Mouse (Mus musculus) gastrocnemius, adult 8-10 months (tissue): ENCODE results near the gene Epha6. TPM values are rescaled to one million over a fixed set of nuclear protein-coding genes. Genes with fewer than 3 reads are reported as not detected.

ENCODE experiments used
- DNase-seq, 2 experiments: peaks; one replicate each; pipeline ENCODE4 v3.0.0; 2022; ENCODE audit warnings: low spot score in 2 of 2
- total RNA-seq, 4 experiments: library from RNA; stranded (reverse); gene quantifications; 2 replicates each; pipeline ENCODE4 v1.2.4; 2022

Epha6 gene
- total RNA-seq, 4 experiments from 2014 or later, result not detected

- no peak for DNase-seq
Measured at GRCm38 (mm10) chr16:60266367-60267351, 338.7 kb downstream of the Epha6 start.

GRCm38 (mm10) chr16:60264719-60265508 lies 340.4 kb downstream of the Epha6 start:
- DNase-seq, result no peak

GRCm38 (mm10) chr16:60258151-60258635 lies 347.1 kb downstream of the Epha6 start:
- DNase-seq, result no peak

- DNase-seq, result no peak
Measured at GRCm38 (mm10) chr16:60257623-60258022, 347.7 kb downstream of the Epha6 start.

- no peak for DNase-seq
Measured at GRCm38 (mm10) chr16:60257044-60257443, 348.3 kb downstream of the Epha6 start.

- DNase-seq, result no peak
Measured at GRCm38 (mm10) chr16:60239356-60240190, 365.8 kb downstream of the Epha6 start.

GRCm38 (mm10) chr16:60233985-60234766 lies 371.2 kb downstream of the Epha6 start:
- DNase-seq, result no peak

- DNase-seq, result no peak
Measured at GRCm38 (mm10) chr16:60232982-60233381, 372.3 kb downstream of the Epha6 start.

- no peak for DNase-seq
Measured at GRCm38 (mm10) chr16:60209151-60209550, 396.2 kb downstream of the Epha6 start.

- no peak for DNase-seq
Measured at GRCm38 (mm10) chr16:60175580-60175979, 429.8 kb downstream of the Epha6 start.

GRCm38 (mm10) chr16:60152439-60152838 lies 452.9 kb downstream of the Epha6 start:
- no peak for DNase-seq

- no peak for DNase-seq
Measured at GRCm38 (mm10) chr16:60144370-60144769, 461.0 kb downstream of the Epha6 start.

- no peak for DNase-seq
Measured at GRCm38 (mm10) chr16:60121435-60121834, 483.9 kb downstream of the Epha6 start.

- no peak for DNase-seq
Measured at GRCm38 (mm10) chr16:60102210-60102609, 503.1 kb downstream of the Epha6 start.

- no peak for DNase-seq
Measured at GRCm38 (mm10) chr16:60095333-60095732, 510.0 kb downstream of the Epha6 start.

- no peak for DNase-seq
Measured at GRCm38 (mm10) chr16:60086976-60087375, 518.4 kb downstream of the Epha6 start.

GRCm38 (mm10) chr16:60070457-60071112 lies 534.7 kb downstream of the Epha6 start:
- DNase-seq, result no peak

GRCm38 (mm10) chr16:60043809-60044208 lies 561.5 kb downstream of the Epha6 start:
- DNase-seq, result no peak

GRCm38 (mm10) chr16:60028381-60028780 lies 577.0 kb downstream of the Epha6 start:
- DNase-seq, result no peak
